Mouse (Mus musculus): ENCODE data around the gene Kif27.

DNA sequence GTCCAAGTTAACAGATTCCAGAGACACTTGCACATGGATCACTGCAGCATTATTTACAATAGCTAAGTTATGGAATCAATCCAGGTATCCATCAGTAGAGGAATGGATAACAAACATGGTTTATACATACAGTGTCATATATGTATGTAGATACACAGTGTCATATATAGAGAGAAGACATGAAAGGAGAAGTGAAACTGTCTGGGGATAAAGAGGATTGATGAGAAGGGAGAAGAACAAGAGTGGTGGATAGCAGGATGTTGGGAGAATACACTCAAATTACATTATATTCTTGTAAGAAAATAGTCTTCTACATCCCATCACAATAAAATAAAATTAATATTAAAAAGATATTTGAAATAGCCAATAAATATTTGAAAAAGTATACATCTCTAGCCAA is 5.9 kb downstream of the Kif27 start:
- no peak for TF ChIP-seq CTCF (IDR thresholded peaks at IDR 0.05; ENCODE audit: low read depth)
- no peak for TF ChIP-seq EP300 (IDR thresholded peaks at IDR 0.05; ENCODE audit: low read depth)

Measured in liver, postnatal 0 days (tissue).